Mouse (Mus musculus) hindbrain, embryonic 15.5 days (tissue): ENCODE data around the gene Armcx6. TPM values are rescaled to one million over a fixed set of nuclear protein-coding genes. Genes with fewer than 3 reads are reported as not detected.
"Not testable (repeated sequence)": the region's sequence is repeated elsewhere in the genome, so short reads cannot be mapped to it uniquely, and the experiment has no call there.

Experiments used
- ATAC-seq: fragments of 200-750 bp; cut with Nextera tagmentation; 2 replicates; pipeline ENCODE4 v1.8.0; 2017; ENCODE audit warnings: low read depth, moderate number of reproducible peaks, moderate TSS enrichment; ENCODE audit not compliant: low FRiP score
- H3K27ac ChIP-seq: fragments of 300-500 bp; sonication (generic); replicated peaks from 2 replicates; pipeline ENCODE4 v1.5.1; 2015; ENCODE audit warnings: mild to moderate bottlenecking, inconsistent platforms
- H3K27me3 ChIP-seq: fragments of 300-500 bp; sonication (generic); 2 replicates; pipeline ENCODE4 v1.6.1; 2015; ENCODE audit warnings: control low read depth, inconsistent platforms
- H3K36me3 ChIP-seq: fragments of 300-500 bp; sonication (generic); 2 replicates; pipeline ENCODE4 v1.6.1; 2015; ENCODE audit warnings: control low read depth, inconsistent platforms
- H3K4me1 ChIP-seq: fragments of 300-500 bp; sonication (generic); replicated peaks from 2 replicates; pipeline ENCODE4 v1.6.1; 2015; ENCODE audit warnings: control low read depth, inconsistent platforms
- H3K4me2 ChIP-seq: fragments of 300-500 bp; sonication (generic); 2 replicates; pipeline ENCODE4 v1.6.1; 2015; ENCODE audit warnings: moderate library complexity, mild to moderate bottlenecking, inconsistent platforms
- H3K4me3 ChIP-seq: fragments of 300-500 bp; sonication (generic); 2 replicates; pipeline ENCODE4 v1.5.1; 2015; ENCODE audit warnings: mild to moderate bottlenecking, inconsistent platforms
- H3K9ac ChIP-seq: fragments of 300-500 bp; sonication (generic); 2 replicates; pipeline ENCODE4 v1.6.1; 2015; ENCODE audit warnings: inconsistent platforms
- H3K9me3 ChIP-seq: fragments of 300-500 bp; sonication (generic); 2 replicates; pipeline ENCODE4 v1.6.1; 2016; ENCODE audit warnings: control low read depth, inconsistent platforms
- WGBS: fragments of 180-500 bp; shearing (Covaris S2); methylation state at CpG from one replicate; pipeline ENCODE4 v1.1.7; 2015; 5-methylcytosine and 5-hydroxymethylcytosine counted together
- polyA plus RNA-seq: library from polyadenylated mRNA; unstranded; fragments of >200 nt; fragmentation: Nextera tagmentation; extraction: Ambion mirVana; gene quantifications from 2 replicates; pipeline ENCODE4 v1.2.1, GENCODE M21; 2015

The Armcx6 gene
- 45.8 and 49.2 TPM in 2 replicates for polyA plus RNA-seq

DNA sequence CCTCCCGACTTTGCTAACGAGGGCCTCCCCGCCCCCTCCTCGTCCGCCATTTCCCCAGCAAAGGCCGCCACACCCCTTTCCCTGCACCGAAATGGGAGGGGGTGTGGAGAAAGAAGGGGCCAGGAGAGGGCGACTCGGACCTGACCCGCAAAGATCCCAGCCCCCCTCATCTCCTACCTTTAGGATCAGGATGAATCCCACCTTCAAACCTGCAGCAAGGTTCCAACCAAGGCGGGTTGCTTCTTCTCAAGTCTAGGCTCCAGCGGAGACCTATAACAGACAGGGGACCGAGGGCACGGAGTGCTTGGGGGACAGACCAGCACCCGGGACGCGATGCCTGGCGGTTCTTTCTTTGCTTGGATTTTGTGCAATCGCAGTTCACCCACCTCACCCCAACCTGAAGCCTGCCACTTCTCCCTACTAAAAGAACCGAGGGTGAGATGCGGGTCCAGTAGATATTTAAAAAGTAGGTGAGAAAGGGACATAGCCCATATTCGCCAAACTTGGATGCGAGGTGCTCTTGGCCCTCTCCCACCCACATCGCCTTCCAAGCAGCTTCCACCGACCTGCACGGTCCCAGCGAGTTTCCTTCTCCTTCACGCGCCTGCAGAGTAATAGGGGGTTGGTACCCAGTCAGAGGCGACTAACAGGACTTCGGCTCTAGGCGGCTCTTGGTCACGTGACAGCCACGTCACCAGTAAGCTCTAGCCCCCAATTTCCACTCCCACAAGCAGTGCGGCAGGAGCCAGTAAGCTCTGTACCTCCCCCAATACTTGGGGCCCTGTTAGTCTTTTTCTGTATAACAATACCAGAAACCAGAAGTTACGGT lies at the start of gene Armcx6:
Gene Armcx6 (minus strand): TSS at position 654 of the 829 bp plus-strand sequence.
- Histone ChIP-seq H3K9me3 (no peaks in the 10 kb centered on the region), H3K4me2 (peak within 1 kb of the TSS; percentile 55), H3K4me3 (peak within 1 kb of the TSS; percentile 61), H3K27ac (peak within 1 kb of the TSS; percentile 84), H3K27me3 (no peaks in the 10 kb centered on the region), H3K9ac (peak within 1 kb of the TSS; percentile 60), H3K4me1 (peaks cover 7% of the 10 kb centered on the region), H3K36me3 (no peaks in the 10 kb centered on the region)
- peak; percentile 94 for ATAC-seq
- 16% methylated on average over 36 of the region's 36 CpGs for WGBS

- Histone ChIP-seq H3K4me2 (no peak overlapping the region), H3K27ac (no peak overlapping the region), H3K9ac (no peak overlapping the region), H3K4me1 (no peaks in the 10 kb centered on the region), H3K4me3 (no peak overlapping the region), H3K27me3 (no peaks in the 10 kb centered on the region), H3K9me3 (no peaks in the 10 kb centered on the region), H3K36me3 (no peaks in the 10 kb centered on the region)
- WGBS, result 79% methylated on average over 4 of the region's 4 CpGs
- ATAC-seq, result no peak
Measured at GRCm38 (mm10) chrX:134787728-134788127, 36.5 kb upstream of the Armcx6 start.

DNA sequence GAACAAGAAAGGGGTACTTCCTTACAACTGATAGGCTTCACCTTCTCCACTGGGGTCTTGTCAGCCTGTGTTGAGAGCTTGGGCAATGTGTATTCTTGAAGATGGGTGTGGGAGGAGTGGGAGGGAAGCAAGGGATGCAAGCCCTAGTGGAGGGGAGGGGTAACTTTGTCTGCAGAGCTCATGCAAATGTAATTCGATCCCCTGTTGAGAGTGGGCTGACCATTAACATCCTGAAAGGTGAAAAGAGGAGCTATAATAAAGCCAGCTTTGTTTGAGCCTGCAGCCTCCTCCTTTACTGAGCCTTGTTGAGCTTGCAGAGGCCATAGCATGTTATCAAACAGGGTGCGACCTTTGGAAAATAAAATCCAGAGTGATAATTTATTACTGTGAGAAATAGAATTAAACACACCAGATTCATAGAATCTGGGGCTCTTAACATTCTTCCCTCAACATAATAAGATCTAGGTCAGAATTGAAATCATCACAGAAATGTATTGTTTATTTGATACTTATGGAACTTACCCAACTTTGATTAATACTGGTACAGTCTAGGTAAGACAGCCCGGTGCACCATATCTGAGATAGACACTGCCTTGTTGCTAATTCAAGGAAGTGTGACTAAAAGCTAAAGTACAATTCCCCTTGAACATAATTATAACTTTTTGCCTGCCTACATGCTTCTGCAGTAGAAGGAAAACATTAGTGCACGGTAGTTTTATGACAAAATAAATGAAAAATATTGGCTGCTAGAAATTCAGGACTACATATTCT lies 12.4 kb upstream of the Armcx6 start:
- H3K4me1 ChIP-seq, H3K9ac ChIP-seq, H3K27ac ChIP-seq, H3K36me3 ChIP-seq, ATAC-seq, H3K9me3 ChIP-seq, H3K4me2 ChIP-seq, H3K4me3 ChIP-seq, H3K27me3 ChIP-seq: not testable (repeated sequence)
- WGBS, result 34% methylated on average over 4 of the region's 4 CpGs

DNA sequence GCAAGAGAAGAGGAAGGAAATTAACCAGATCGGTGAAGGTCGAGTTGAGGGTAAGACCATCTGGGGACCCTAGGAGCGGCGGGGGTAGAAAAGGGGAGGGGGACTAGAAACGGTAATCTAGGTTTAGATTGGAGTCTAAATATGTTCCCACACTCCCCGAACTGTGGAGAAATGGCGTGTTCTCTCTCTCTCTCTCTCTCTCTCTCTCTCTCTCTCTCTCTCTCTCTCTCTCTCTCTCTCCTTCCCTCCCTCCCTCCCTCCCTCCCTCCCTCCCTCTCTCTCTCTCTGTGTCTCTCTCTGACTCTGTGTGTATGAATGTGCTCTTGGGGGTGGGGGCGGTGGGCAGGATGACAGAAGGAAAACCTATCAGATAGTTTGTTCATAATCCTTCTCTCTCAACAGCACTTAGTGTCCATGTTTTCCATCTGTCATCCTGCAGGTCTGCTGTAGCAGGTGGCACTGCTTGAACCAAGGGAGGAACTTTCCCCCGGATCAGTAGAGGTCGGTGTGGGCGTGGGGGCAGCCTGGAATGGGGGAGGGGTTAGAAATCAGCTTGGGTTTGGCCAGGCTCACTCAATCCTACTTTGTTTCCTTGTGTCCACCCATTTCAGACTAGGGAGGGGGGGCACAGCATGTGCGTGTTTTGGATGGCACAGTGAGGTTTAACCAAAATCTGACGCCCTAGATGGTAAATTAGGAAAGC lies 6.2 kb upstream of the Armcx6 start:
- Histone ChIP-seq H3K4me1 (peaks cover 6% of the 10 kb centered on the region; the same call in 1 of the 2 replicates), H3K27ac (peak overlapping the region; percentile 80), H3K9ac (peak overlapping the region; percentile 74), H3K27me3 (no peaks in the 10 kb centered on the region), H3K4me3 (peak overlapping the region; percentile 68), H3K9me3 (no peaks in the 10 kb centered on the region), H3K36me3 (no peaks in the 10 kb centered on the region), H3K4me2 (peak overlapping the region; percentile 60)
- 25% methylated on average over 12 of the region's 13 CpGs for WGBS
- ATAC-seq, result peak; percentile 64

- no peaks in the 10 kb centered on the region for H3K27me3 ChIP-seq
- H3K9me3 ChIP-seq, result no peaks in the 10 kb centered on the region
- H3K27ac ChIP-seq, result peak within 1 kb of the TSS; percentile 80
- H3K4me3 ChIP-seq, result peak within 1 kb of the TSS; percentile 68
- peak within 1 kb of the TSS; percentile 60 for H3K4me2 ChIP-seq
- peaks cover 6% of the 10 kb centered on the region; the same call in 1 of the 2 replicates for H3K4me1 ChIP-seq
- H3K36me3 ChIP-seq, result no peaks in the 10 kb centered on the region
- 23% methylated on average over 44 of the region's 46 CpGs for WGBS
- ATAC-seq, result peak; percentile 96
- H3K9ac ChIP-seq, result peak within 1 kb of the TSS; percentile 74
Measured at GRCm38 (mm10) chrX:134756434-134757292, 5.4 kb upstream of the Armcx6 start, which contains the start of gene Armcx3. Armcx3 (plus strand) TSS chrX:134756595.

GRCm38 (mm10) chrX:134752584-134752983 lies 1.4 kb upstream of the Armcx6 start:
- Histone ChIP-seq H3K9ac (no peak overlapping the region), H3K4me1 (peaks cover 8% of the 10 kb centered on the region), H3K27ac (no peak overlapping the region), H3K27me3 (no peaks in the 10 kb centered on the region), H3K36me3 (no peaks in the 10 kb centered on the region), H3K9me3 (no peaks in the 10 kb centered on the region), H3K4me3 (no peak overlapping the region), H3K4me2 (no peak overlapping the region)
- 28% methylated on average over 4 of the region's 4 CpGs for WGBS
- ATAC-seq, result no peak

- 59% methylated on average over 2 of the region's 2 CpGs for WGBS
- Histone ChIP-seq H3K9me3 (no peaks in the 10 kb centered on the region), H3K4me1 (peaks cover 7% of the 10 kb centered on the region), H3K36me3 (no peaks in the 10 kb centered on the region), H3K4me3 (no peak overlapping the region), H3K27ac (no peak overlapping the region), H3K27me3 (no peaks in the 10 kb centered on the region), H3K9ac (no peak overlapping the region), H3K4me2 (no peak overlapping the region)
- ATAC-seq, result no peak
Measured at GRCm38 (mm10) chrX:134751910-134752309, 693 bp upstream of the Armcx6 start.

DNA sequence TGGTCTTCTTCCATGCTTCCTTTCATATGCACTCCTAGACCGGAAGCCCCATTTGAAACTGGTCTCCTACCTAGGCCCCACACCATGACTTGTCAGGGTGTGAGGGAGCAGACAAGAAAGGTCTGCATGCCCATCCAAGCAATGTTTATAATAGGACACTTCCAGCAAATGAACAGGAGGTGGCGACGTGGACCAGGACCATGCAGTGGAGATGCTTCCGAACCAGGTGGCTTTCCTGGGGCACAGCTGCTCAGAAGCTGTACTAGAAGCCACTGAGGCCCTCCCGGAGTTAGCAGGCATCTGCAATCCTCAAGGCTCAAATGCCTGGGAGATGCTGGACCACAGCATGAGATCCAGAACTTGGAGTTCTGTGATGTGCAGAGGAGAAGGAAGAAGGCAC lies 4.8 kb downstream of the Armcx6 start:
- ATAC-seq, result 0 out of 2 replicates have a peak, but pooled peaks have one; percentile 36
- Histone ChIP-seq H3K27ac (no peak overlapping the region; the same call in 1 of the 2 replicates), H3K9me3 (no peaks in the 10 kb centered on the region), H3K4me3 (no peak overlapping the region), H3K4me2 (no peak overlapping the region), H3K36me3 (no peaks in the 10 kb centered on the region), H3K4me1 (peaks cover 7% of the 10 kb centered on the region), H3K9ac (no peak overlapping the region), H3K27me3 (no peaks in the 10 kb centered on the region)
- WGBS, result 32% methylated on average over 5 of the region's 5 CpGs

DNA sequence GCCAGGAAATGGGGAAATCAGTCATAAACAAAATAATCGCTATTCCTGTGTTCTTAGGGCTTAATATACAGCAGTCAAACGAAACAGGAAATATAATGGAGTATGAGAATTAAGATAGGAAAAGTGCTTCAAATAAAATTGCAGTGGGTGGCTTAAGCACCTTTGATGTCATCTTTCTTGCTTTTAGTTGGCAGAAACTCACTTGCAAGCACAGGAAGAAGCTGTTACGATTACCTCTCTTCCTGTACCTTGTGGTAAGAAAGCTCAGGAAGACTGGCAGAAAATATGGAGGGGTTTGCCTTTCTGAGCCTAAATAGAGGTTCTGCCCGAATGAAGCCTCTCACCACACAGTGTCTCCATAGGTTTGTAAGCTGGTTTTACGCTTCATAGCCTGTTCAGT lies 9.4 kb downstream of the Armcx6 start:
- Histone ChIP-seq H3K9ac (no peak overlapping the region), H3K36me3 (no peaks in the 10 kb centered on the region), H3K4me3 (no peak overlapping the region), H3K4me2 (no peak overlapping the region), H3K9me3 (no peaks in the 10 kb centered on the region), H3K4me1 (no peaks in the 10 kb centered on the region), H3K27ac (no peak overlapping the region), H3K27me3 (no peaks in the 10 kb centered on the region)
- WGBS, result 79% methylated on average over 5 of the region's 5 CpGs
- ATAC-seq, result no peak

DNA sequence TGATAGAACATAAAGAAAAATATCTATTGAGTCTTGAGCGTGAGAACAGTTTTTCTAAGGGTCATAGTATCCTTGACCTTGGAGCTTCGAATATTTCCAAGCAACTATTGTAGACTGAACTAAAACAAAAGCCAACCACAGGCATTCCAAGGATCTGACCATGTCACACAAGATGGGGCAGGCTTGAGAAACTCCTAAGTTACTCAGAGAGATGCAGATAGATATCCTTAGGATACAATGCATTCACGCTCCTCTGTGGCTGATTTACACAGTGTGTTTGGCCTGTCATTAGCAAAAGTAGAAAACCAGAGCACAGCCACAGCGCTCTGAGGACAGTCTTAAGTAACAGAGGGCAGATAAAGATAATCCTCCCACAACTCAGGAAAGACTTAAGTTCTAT lies 12.1 kb downstream of the Armcx6 start:
- Histone ChIP-seq H3K4me3 (no peak overlapping the region), H3K27me3 (peaks cover 6% of the 10 kb centered on the region; the same call in 1 of the 2 replicates), H3K9me3 (no peaks in the 10 kb centered on the region), H3K9ac (no peak overlapping the region), H3K27ac (no peak overlapping the region), H3K4me1 (no peaks in the 10 kb centered on the region), H3K4me2 (no peak overlapping the region), H3K36me3 (no peaks in the 10 kb centered on the region)
- ATAC-seq, result no peak
- 66% methylated on average over 4 of the region's 4 CpGs for WGBS

DNA sequence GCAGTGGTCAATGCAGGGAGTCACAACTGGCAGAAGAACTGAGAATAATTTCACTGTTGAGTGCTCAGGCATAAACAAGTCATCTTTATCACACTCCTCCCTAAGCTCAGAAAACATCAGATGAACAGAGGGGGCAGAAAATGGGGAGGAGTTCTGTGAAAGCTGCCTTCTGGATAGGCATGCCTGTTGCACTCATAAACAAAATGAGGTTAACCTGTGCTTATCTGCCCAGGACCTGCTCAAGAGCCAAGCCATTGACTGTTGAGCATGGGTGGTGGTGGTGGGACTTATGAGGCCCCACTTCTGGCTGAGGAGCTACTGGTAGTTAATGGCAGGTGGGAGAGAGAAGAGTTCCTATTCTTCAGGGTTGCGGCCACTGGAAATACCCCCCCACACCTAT lies 13.4 kb downstream of the Armcx6 start:
- Histone ChIP-seq H3K9ac (no peak overlapping the region), H3K4me3 (no peak overlapping the region), H3K27me3 (peaks cover 6% of the 10 kb centered on the region; the same call in 1 of the 2 replicates), H3K36me3 (no peaks in the 10 kb centered on the region), H3K9me3 (no peaks in the 10 kb centered on the region), H3K4me2 (no peak overlapping the region), H3K4me1 (no peaks in the 10 kb centered on the region), H3K27ac (no peak overlapping the region)
- WGBS, result 100% methylated on average over 1 of the region's 1 CpGs
- no peak for ATAC-seq
